In genomic region chr9:108786494-108786893, GRCm38 (mm10) we compare ENCODE assay signal across 12 mouse cellular contexts. TPM values are rescaled to one million over a fixed set of nuclear protein-coding genes. Genes with fewer than 3 reads are reported as not detected.
DNase-seq lines count a peak whose midpoint lies in the region; ATAC-seq and TF ChIP-seq lines count a peak whose summit lies in the region.
"Had no signal": no experiment of that assay in that cellular context is flagged by ENCODE, and none has a peak within 500 bp of the region (broad histone marks: within the 10 kb centered on the region; RNA-seq: fewer than 3 reads in every experiment).

No protein-coding gene starts in this region.

- H3K27me3 ChIP-seq in heart, embryonic 11.5 days (ENCODE audit: control insufficient read depth, insufficient read depth, low read length), result no peaks in the 10 kb centered on the region
- no peaks in the 10 kb centered on the region for H3K27me3 ChIP-seq in limb, embryonic 14.5 days (ENCODE audit: control insufficient read depth, insufficient read depth, low read length)
- no peaks in the 10 kb centered on the region for H3K27me3 ChIP-seq in neural tube, embryonic 14.5 days (ENCODE audit: control insufficient read depth, insufficient read depth, low read length)
- H3K27me3 ChIP-seq: embryonic facial prominence, embryonic 15.5 days; stomach, embryonic 15.5 days had no signal

- H3K27ac ChIP-seq in heart, embryonic 11.5 days (ENCODE audit: low read depth, low read length), result no peak overlapping the region
- no peak overlapping the region for H3K27ac ChIP-seq in limb, embryonic 14.5 days (replicated peaks; ENCODE audit: low read depth, low read length)
- no peak overlapping the region for H3K27ac ChIP-seq in neural tube, embryonic 14.5 days (ENCODE audit: low read depth, low read length)
- H3K27ac ChIP-seq: embryonic facial prominence, embryonic 15.5 days; macrophage; stomach, embryonic 15.5 days had no signal

- no peak for TF ChIP-seq CTCF in lung, adult 2 months (IDR thresholded peaks at IDR 0.05; ENCODE audit: insufficient read depth, low read length)

- no peak for DNase-seq in heart, postnatal 25 days (ENCODE audit: low spot score)
- no peak for DNase-seq in lung, adult 2 months
- DNase-seq in lung, postnatal 4 days, result no peak
- DNase-seq in limb, embryonic 14.5 days (ENCODE audit: low spot score), result no peak
- no peak for DNase-seq in right cerebral cortex, adult 2 months (ENCODE audit: low spot score in 2 of 2)
- DNase-seq: layer of hippocampus, adult 9-11 months had no signal

- intact Hi-C loops in heart, postnatal 25 days (cut with DNase I), result no loop called here

- no peaks in the 10 kb centered on the region for H3K36me3 ChIP-seq in heart, embryonic 11.5 days (ENCODE audit: control insufficient read depth, insufficient read depth, low read length)
- peaks cover 3% of the 10 kb centered on the region; the same call in 1 of the 2 replicates for H3K36me3 ChIP-seq in limb, embryonic 14.5 days (ENCODE audit: control insufficient read depth, insufficient read depth, low read length)
- H3K36me3 ChIP-seq in neural tube, embryonic 14.5 days (ENCODE audit: control insufficient read depth, insufficient read depth, low read length), result 0 out of 2 replicates have a peak, but pooled peaks cover 2% of the 10 kb centered on the region
- H3K36me3 ChIP-seq: embryonic facial prominence, embryonic 15.5 days; stomach, embryonic 15.5 days had no signal

- H3K4me1 ChIP-seq in heart, embryonic 11.5 days (ENCODE audit: control insufficient read depth, insufficient read depth, low read length), result peaks cover 33% of the 10 kb centered on the region
- H3K4me1 ChIP-seq in lung, adult 2 months (ENCODE audit: control insufficient read depth, insufficient read depth, low read length), result peaks cover 31% of the 10 kb centered on the region
- peaks cover 32% of the 10 kb centered on the region for H3K4me1 ChIP-seq in limb, embryonic 14.5 days (ENCODE audit: control insufficient read depth, insufficient read depth, low read length)
- peaks cover 45% of the 10 kb centered on the region for H3K4me1 ChIP-seq in neural tube, embryonic 14.5 days (ENCODE audit: control insufficient read depth, insufficient read depth, low read length)

- ATAC-seq in heart, embryonic 11.5 days (replicated peaks; ENCODE audit: insufficient number of reproducible peaks, low FRiP score, low TSS enrichment), result no peak
- no peak for ATAC-seq in limb, embryonic 14.5 days (ENCODE audit: low FRiP score, low read depth)
- ATAC-seq in neural tube, embryonic 14.5 days (ENCODE audit: low read depth), result no peak
- no peak for ATAC-seq in megakaryocyte-erythroid progenitor cell, adult 5-6 weeks (replicated peaks; ENCODE audit: low FRiP score, low TSS enrichment, poor library complexity, severe bottlenecking)

- no peak for TF ChIP-seq POLR2A in lung, adult 2 months (IDR thresholded peaks at IDR 0.05; ENCODE audit: borderline replicate concordance, extremely low read depth, low read depth, low read length)
- no peak for TF ChIP-seq POLR2A in limb, embryonic 14.5 days (IDR thresholded peaks at IDR 0.05; ENCODE audit: borderline replicate concordance, extremely low read depth, insufficient read depth, insufficient read length)

- no peak overlapping the region for H3K4me3 ChIP-seq in heart, embryonic 11.5 days (ENCODE audit: low read depth, low read length)
- peak overlapping the region; percentile 9 for H3K4me3 ChIP-seq in lung, adult 2 months (replicated peaks; ENCODE audit: extremely low read depth, low read depth, low read length)
- no peak overlapping the region for H3K4me3 ChIP-seq in limb, embryonic 14.5 days (replicated peaks; ENCODE audit: low read length)
- H3K4me3 ChIP-seq in neural tube, embryonic 14.5 days (ENCODE audit: low read depth, low read length), result peak overlapping the region; percentile 83; the same call in 1 of the 2 replicates
- H3K4me3 ChIP-seq: stomach, embryonic 15.5 days had no signal

- no peaks in the 10 kb centered on the region for H3K9me3 ChIP-seq in heart, embryonic 11.5 days (replicated peaks; ENCODE audit: control insufficient read depth, low read length)
- no peaks in the 10 kb centered on the region for H3K9me3 ChIP-seq in limb, embryonic 14.5 days (ENCODE audit: control insufficient read depth, low read length)
- no peaks in the 10 kb centered on the region for H3K9me3 ChIP-seq in neural tube, embryonic 14.5 days (ENCODE audit: control insufficient read depth, low read length)
- H3K9me3 ChIP-seq: embryonic facial prominence, embryonic 15.5 days; stomach, embryonic 15.5 days had no signal

- peak overlapping the region; percentile 16 for H3K4me2 ChIP-seq in heart, embryonic 11.5 days
- peak overlapping the region; percentile 65; the same call in 1 of the 2 replicates for H3K4me2 ChIP-seq in limb, embryonic 14.5 days (replicated peaks; ENCODE audit: low read depth, low read length, severe bottlenecking)
- peak overlapping the region; percentile 91 for H3K4me2 ChIP-seq in neural tube, embryonic 14.5 days (ENCODE audit: low read depth, low read length)

- WGBS in heart, embryonic 11.5 days (ENCODE audit: insufficient replicate concordance), result 82% methylated on average over 1 of the region's 1 CpGs
- WGBS in lung, adult 2 months, result 23% methylated on average over 1 of the region's 1 CpGs
- WGBS in limb, embryonic 14.5 days, result 87% methylated on average over 1 of the region's 1 CpGs
- WGBS in neural tube, embryonic 14.5 days, result 80% methylated on average over 1 of the region's 1 CpGs

- no peak overlapping the region for H3K9ac ChIP-seq in heart, embryonic 11.5 days (ENCODE audit: low read depth, low read length)
- no peak overlapping the region for H3K9ac ChIP-seq in limb, embryonic 14.5 days (ENCODE audit: low read depth, low read length, severe bottlenecking)
- H3K9ac ChIP-seq in neural tube, embryonic 14.5 days (replicated peaks; ENCODE audit: low read depth, low read length), result no peak overlapping the region; the same call in 1 of the 2 replicates
- H3K9ac ChIP-seq: embryonic facial prominence, embryonic 15.5 days; stomach, embryonic 15.5 days had no signal

RNA-seq across cellular contexts. Expression of gene Ip6k2, which starts 2.9 kb away (rescaled TPM):
- 44.3 and 48.7 TPM in 2 replicates for polyA plus RNA-seq in heart, embryonic 11.5 days (2014; fragmentation: Nextera tagmentation; extraction: Ambion mirVana)
- total RNA-seq in heart, postnatal 25 days (2021), result 10 to 100 TPM; 21.1 to 26.4 TPM
- 66.1 and 69.4 TPM in 2 replicates for polyA plus RNA-seq in lung, adult 2 months (2012; rRNA removed)
- polyA plus RNA-seq in limb, embryonic 14.5 days (2012; rRNA removed), result 265 and 285 TPM in 2 replicates
- polyA plus RNA-seq in limb, embryonic 14.5 days (2014; fragmentation: Nextera tagmentation; extraction: Ambion mirVana), result 119 and 126 TPM in 2 replicates
- polyA plus RNA-seq in neural tube, embryonic 14.5 days (2014; fragmentation: Nextera tagmentation; extraction: Ambion mirVana), result 268 and 320 TPM in 2 replicates
- 29.8 and 36.7 TPM in 2 replicates for total RNA-seq in megakaryocyte-erythroid progenitor cell, adult 5-6 weeks (2014; fragmentation: Nextera tagmentation)
- 31.3 and 48.7 TPM in 2 replicates for total RNA-seq in megakaryocyte-erythroid progenitor cell, adult 5-6 weeks (2017)

RNA-seq across cellular contexts. Expression of gene Nckipsd, which starts 21.7 kb away (rescaled TPM):
- 7.3 and 9.5 TPM in 2 replicates for polyA plus RNA-seq in heart, embryonic 11.5 days (2014; fragmentation: Nextera tagmentation; extraction: Ambion mirVana)
- total RNA-seq in heart, postnatal 25 days (2021), result 1 to 10 TPM; 7.9 to 8.3 TPM
- 34.1 and 42.9 TPM in 2 replicates for polyA plus RNA-seq in lung, adult 2 months (2012; rRNA removed)
- polyA plus RNA-seq in limb, embryonic 14.5 days (2012; rRNA removed), result 24.0 and 30.1 TPM in 2 replicates
- polyA plus RNA-seq in limb, embryonic 14.5 days (2014; fragmentation: Nextera tagmentation; extraction: Ambion mirVana), result 14.0 and 17.2 TPM in 2 replicates
- 25.4 and 30.0 TPM in 2 replicates for polyA plus RNA-seq in neural tube, embryonic 14.5 days (2014; fragmentation: Nextera tagmentation; extraction: Ambion mirVana)
- 8.6 and 12.2 TPM in 2 replicates for total RNA-seq in megakaryocyte-erythroid progenitor cell, adult 5-6 weeks (2014; fragmentation: Nextera tagmentation)
- total RNA-seq in megakaryocyte-erythroid progenitor cell, adult 5-6 weeks (2017), result 1.0 and 2.3 TPM in 2 replicates

RNA-seq across cellular contexts. Expression of gene Celsr3, which starts 39.6 kb away (rescaled TPM):
- 0.04 and 0.10 TPM in 2 replicates for polyA plus RNA-seq in heart, embryonic 11.5 days (2014; fragmentation: Nextera tagmentation; extraction: Ambion mirVana)
- total RNA-seq in heart, postnatal 25 days (2021), result under 1 TPM; 0.03 to 0.23 TPM
- polyA plus RNA-seq in lung, adult 2 months (2012; rRNA removed), result 0.71 and 0.73 TPM in 2 replicates
- polyA plus RNA-seq in limb, embryonic 14.5 days (2012; rRNA removed), result 0.36 and 0.37 TPM in 2 replicates
- polyA plus RNA-seq in limb, embryonic 14.5 days (2014; fragmentation: Nextera tagmentation; extraction: Ambion mirVana), result 0.07 and 0.12 TPM in 2 replicates
- polyA plus RNA-seq in neural tube, embryonic 14.5 days (2014; fragmentation: Nextera tagmentation; extraction: Ambion mirVana), result 18.5 and 21.6 TPM in 2 replicates
- not detected in 2 replicates for total RNA-seq in megakaryocyte-erythroid progenitor cell, adult 5-6 weeks (2014; fragmentation: Nextera tagmentation)
- 0.05 TPM in 1 of 2 replicates, not detected in the other for total RNA-seq in megakaryocyte-erythroid progenitor cell, adult 5-6 weeks (2017)

Comparison
In these comparisons a context has a peak if more than half of its experiments do, and no peak if none do; other contexts are left out.
1. H3K4me2 ChIP-seq: peak in every context shown above with its lines; median percentile 91 in neural tube, embryonic 14.5 days; 65 in limb, embryonic 14.5 days; 16 in heart, embryonic 11.5 days.
2. H3K4me3 ChIP-seq: peak in lung, adult 2 months (single experiment) and neural tube, embryonic 14.5 days (single experiment); none in heart, embryonic 11.5 days (single experiment) and limb, embryonic 14.5 days (single experiment).
3. RNA of gene Celsr3, which starts 39.6 kb away (polyA plus RNA-seq): 18.5 to 21.6 TPM in neural tube, embryonic 14.5 days; 0.71 to 0.73 TPM in lung, adult 2 months, 0.07 to 0.37 TPM in limb, embryonic 14.5 days and 0.04 to 0.10 TPM in heart, embryonic 11.5 days; every median in the first group is over 10 times any median in the second.